Mouse (Mus musculus) megakaryocyte, embryonic 14.5 days (primary cell): Measurements from ENCODE around the gene Etl4. TPM values are rescaled to one million over a fixed set of nuclear protein-coding genes. Genes with fewer than 3 reads are reported as not detected.

Source experiments
- H3K27me3 ChIP-seq: replicated peaks from 2 replicates; pipeline ENCODE3; 2012; ENCODE audit warnings: inconsistent platforms
- H3K36me3 ChIP-seq: replicated peaks from 2 replicates; pipeline ENCODE3; 2012; ENCODE audit warnings: low read length, inconsistent platforms, mixed read lengths
- H3K4me1 ChIP-seq: 2 replicates; pipeline ENCODE4 v1.6.1; 2012; ENCODE audit warnings: inconsistent platforms
- H3K4me3 ChIP-seq: replicated peaks from 2 replicates; pipeline ENCODE3; 2012; ENCODE audit warnings: moderate library complexity, mild to moderate bottlenecking, inconsistent platforms
- H3K9me3 ChIP-seq: 2 replicates; pipeline ENCODE4 v1.6.1; 2012; ENCODE audit warnings: inconsistent platforms
- FLI1 ChIP-seq: IDR thresholded peaks from 2 replicates; pipeline ENCODE4 v1.6.1; 2012; ENCODE audit warnings: low read length, inconsistent platforms, mixed read lengths
- GATA1 ChIP-seq: IDR thresholded peaks from 3 replicates; pipeline ENCODE4 v1.6.1; 2012; ENCODE audit warnings: mixed read lengths, low read length, inconsistent platforms, borderline replicate concordance
- polyA plus RNA-seq: library from polyadenylated mRNA; stranded (reverse); fragments of >175 nt; gene quantifications from 2 replicates; pipeline ENCODE4 v1.2.3, GENCODE M21; 2012; ENCODE audit warnings: low replicate concordance; ENCODE audit not compliant: insufficient read depth

Etl4 gene
- polyA plus RNA-seq, 1 experiment, result 0.12 TPM

- Histone ChIP-seq H3K36me3 (no peaks in the 10 kb centered on the region), H3K27me3 (no peaks in the 10 kb centered on the region), H3K9me3 (0 out of 2 replicates have a peak, but pooled peaks cover 9% of the 10 kb centered on the region), H3K4me1 (no peaks in the 10 kb centered on the region), H3K4me3 (no peak overlapping the region)
- no peak for TF ChIP-seq FLI1
- no peak for TF ChIP-seq GATA1
These were observed 860.6 kb downstream of the Etl4 start for GRCm38 (mm10) chr2:20770171-20770570.

- no peak for TF ChIP-seq FLI1
These were observed 864.9 kb downstream of the Etl4 start for GRCm38 (mm10) chr2:20774462-20774861.

DNA sequence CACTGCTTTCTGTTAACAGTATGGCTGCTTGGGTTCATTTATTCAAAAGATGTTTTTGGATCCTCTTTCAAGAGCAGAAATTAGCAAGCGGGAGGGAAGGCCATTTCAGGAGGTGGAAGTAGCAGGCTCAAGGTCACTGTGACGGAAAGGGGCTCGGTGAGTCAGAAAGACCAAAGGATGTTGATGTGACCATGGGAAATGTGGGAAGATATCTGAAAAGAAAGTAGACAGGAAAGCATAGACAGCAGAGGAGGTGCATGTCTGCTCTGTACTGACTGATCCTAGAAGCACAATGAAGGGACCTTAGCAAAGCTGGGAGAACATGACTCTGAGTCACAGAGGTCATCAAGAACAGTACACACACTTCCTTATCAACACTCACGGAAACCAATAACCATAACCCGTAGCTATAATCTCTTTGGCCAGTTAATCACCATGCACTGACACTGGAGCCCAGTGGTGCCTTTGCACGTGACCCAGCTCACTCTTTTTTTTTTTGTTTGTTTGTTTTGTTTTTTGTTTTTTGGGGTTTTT is 866.7 kb downstream of the Etl4 start:
- H3K27me3 ChIP-seq, result no peaks in the 10 kb centered on the region
- no peaks in the 10 kb centered on the region for H3K9me3 ChIP-seq
- TF ChIP-seq FLI1, result no peak
- no peak for TF ChIP-seq GATA1
- no peaks in the 10 kb centered on the region for H3K36me3 ChIP-seq
- H3K4me1 ChIP-seq, result peaks cover 16% of the 10 kb centered on the region
- no peak overlapping the region for H3K4me3 ChIP-seq

More at GRCm38 (mm10) chr2:20774462-20774861, 864.9 kb downstream of the Etl4 start:
- H3K27me3 ChIP-seq, result no peaks in the 10 kb centered on the region
- no peaks in the 10 kb centered on the region for H3K36me3 ChIP-seq
- 0 out of 2 replicates have a peak, but pooled peaks cover 9% of the 10 kb centered on the region for H3K9me3 ChIP-seq
- H3K4me3 ChIP-seq, result no peak overlapping the region
- H3K4me1 ChIP-seq, result peaks cover 13% of the 10 kb centered on the region

- Histone ChIP-seq H3K4me1 (peaks cover 16% of the 10 kb centered on the region), H3K27me3 (no peaks in the 10 kb centered on the region), H3K36me3 (no peaks in the 10 kb centered on the region), H3K9me3 (no peaks in the 10 kb centered on the region), H3K4me3 (no peak overlapping the region)
- TF ChIP-seq GATA1 (no peak), FLI1 (no peak)
These were observed 868.4 kb downstream of the Etl4 start for GRCm38 (mm10) chr2:20777931-20778330.

GRCm38 (mm10) chr2:20779484-20780381 is 870.2 kb downstream of the Etl4 start:
- no peaks in the 10 kb centered on the region for H3K27me3 ChIP-seq
- H3K4me1 ChIP-seq, result peaks cover 16% of the 10 kb centered on the region
- TF ChIP-seq GATA1 (no peak), FLI1 (no peak)
- no peaks in the 10 kb centered on the region for H3K36me3 ChIP-seq
- no peaks in the 10 kb centered on the region for H3K9me3 ChIP-seq
- H3K4me3 ChIP-seq, result no peak overlapping the region

GRCm38 (mm10) chr2:20801236-20801890 is 891.8 kb downstream of the Etl4 start:
- TF ChIP-seq GATA1, result no peak
- no peak for TF ChIP-seq FLI1
- Histone ChIP-seq H3K36me3 (no peaks in the 10 kb centered on the region), H3K27me3 (no peaks in the 10 kb centered on the region)

DNA sequence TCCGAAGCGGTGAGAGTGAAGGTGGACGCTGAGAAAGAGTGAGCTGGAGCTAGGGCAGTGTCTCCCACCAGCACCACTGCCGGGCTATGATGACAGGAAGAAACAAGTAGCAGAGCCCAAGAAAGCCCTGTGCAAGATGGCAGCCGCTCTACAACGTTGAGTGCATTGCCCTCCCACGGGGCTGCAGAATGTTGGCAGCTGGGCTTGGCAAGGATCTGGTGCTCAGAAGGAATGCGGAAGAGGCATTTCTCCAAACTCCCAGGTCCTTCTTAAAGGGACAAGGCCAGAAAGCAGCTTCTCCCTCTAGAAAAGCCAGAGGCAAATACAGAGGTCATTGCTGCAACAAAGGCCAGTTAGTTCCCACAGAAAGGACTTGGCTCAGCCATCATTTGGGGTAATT is 901.9 kb downstream of the Etl4 start:
- TF ChIP-seq GATA1 (no peak), FLI1 (no peak)
- Histone ChIP-seq H3K36me3 (no peaks in the 10 kb centered on the region), H3K27me3 (no peaks in the 10 kb centered on the region), H3K4me1 (peaks cover 14% of the 10 kb centered on the region; the same call in 1 of the 2 replicates), H3K4me3 (no peak overlapping the region), H3K9me3 (peaks cover 19% of the 10 kb centered on the region)

More at GRCm38 (mm10) chr2:20801236-20801890, 891.8 kb downstream of the Etl4 start:
- Histone ChIP-seq H3K9me3 (no peaks in the 10 kb centered on the region), H3K4me3 (no peak overlapping the region), H3K4me1 (no peaks in the 10 kb centered on the region)

- peaks cover 19% of the 10 kb centered on the region for H3K9me3 ChIP-seq
- H3K4me3 ChIP-seq, result no peak overlapping the region
- TF ChIP-seq GATA1 (no peak), FLI1 (no peak)
- peaks cover 14% of the 10 kb centered on the region; the same call in 1 of the 2 replicates for H3K4me1 ChIP-seq
- H3K36me3 ChIP-seq, result no peaks in the 10 kb centered on the region
- H3K27me3 ChIP-seq, result no peaks in the 10 kb centered on the region
These were observed 904.4 kb downstream of the Etl4 start for GRCm38 (mm10) chr2:20813986-20814385.

DNA sequence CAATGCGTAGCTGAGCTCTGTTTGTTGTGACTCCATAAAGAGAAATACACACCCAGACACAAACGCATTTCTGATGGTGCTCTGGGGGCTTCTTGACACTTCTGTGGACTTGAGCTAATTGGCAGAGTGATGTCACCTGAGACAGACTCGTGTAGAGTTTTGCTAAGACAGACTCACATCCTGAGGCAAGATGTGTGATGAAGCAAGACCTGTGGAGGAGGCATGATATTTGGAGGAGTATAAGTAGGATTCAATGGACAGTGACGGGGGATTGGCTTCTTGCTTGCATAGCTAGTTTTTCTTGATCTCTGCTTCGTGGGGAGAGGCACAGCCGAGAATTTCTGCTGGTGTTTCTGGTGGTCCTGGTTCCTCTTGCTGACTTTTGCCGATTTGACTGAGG is 908.6 kb downstream of the Etl4 start:
- Histone ChIP-seq H3K4me1 (peaks cover 8% of the 10 kb centered on the region), H3K27me3 (no peaks in the 10 kb centered on the region), H3K36me3 (no peaks in the 10 kb centered on the region), H3K9me3 (peaks cover 19% of the 10 kb centered on the region), H3K4me3 (no peak overlapping the region)
- TF ChIP-seq GATA1 (no peak), FLI1 (no peak)

GRCm38 (mm10) chr2:20826258-20826657 is 916.7 kb downstream of the Etl4 start:
- H3K4me1 ChIP-seq, result no peaks in the 10 kb centered on the region
- no peaks in the 10 kb centered on the region for H3K9me3 ChIP-seq
- TF ChIP-seq GATA1, result no peak
- no peak for TF ChIP-seq FLI1
- no peaks in the 10 kb centered on the region for H3K36me3 ChIP-seq
- H3K27me3 ChIP-seq, result no peaks in the 10 kb centered on the region
- no peak overlapping the region for H3K4me3 ChIP-seq
